Mouse (Mus musculus) ES-E14 (cell line): ENCODE results near the gene Sdccag8. TPM values are rescaled to one million over a fixed set of nuclear protein-coding genes. Genes with fewer than 3 reads are reported as not detected.

Experiments
- DNase-seq: peaks from one replicate; pipeline ENCODE4 v3.0.0-alpha.2; 2013; ENCODE audit warnings: low read depth, low spot score
- H3K27ac ChIP-seq: 2 replicates; pipeline ENCODE4 v1.5.1; 2012; ENCODE audit warnings: low read depth, mild to moderate bottlenecking, low read length, moderate library complexity, mixed read lengths; ENCODE audit not compliant: poor library complexity, insufficient read depth, severe bottlenecking
- H3K36me3 ChIP-seq: 2 replicates; pipeline ENCODE4 v1.6.1; 2012; ENCODE audit warnings: mild to moderate bottlenecking, low read length, moderate library complexity, mixed read lengths; ENCODE audit not compliant: control insufficient read depth, poor library complexity, insufficient read depth, severe bottlenecking
- H3K4me1 ChIP-seq, 2 experiments: fragments of 150-350 bp in 1 of 2; sonication (generic) in 1 of 2; 2 replicates each; pipeline ENCODE4 v1.6.1; 2012; ENCODE audit warnings: low read length in 2 of 2, mild to moderate bottlenecking in 1 of 2, mixed read lengths in 1 of 2; ENCODE audit not compliant: control insufficient read depth in 2 of 2, insufficient read depth in 2 of 2, poor library complexity in 1 of 2
- H3K4me3 ChIP-seq, 2 experiments: fragments of 150-350 bp in 1 of 2; sonication (generic) in 1 of 2; 2 replicates each; pipeline ENCODE4 v1.5.1; 2012; ENCODE audit warnings: low read length in 2 of 2, low read depth in 1 of 2, mild to moderate bottlenecking in 1 of 2, mixed read lengths in 1 of 2; ENCODE audit not compliant: insufficient read depth in 1 of 2, poor library complexity in 1 of 2, severe bottlenecking in 1 of 2
- H3K9ac ChIP-seq: 2 replicates; pipeline ENCODE4 v1.6.1; 2012; ENCODE audit warnings: low read depth, mild to moderate bottlenecking, low read length, mixed read lengths; ENCODE audit not compliant: poor library complexity, insufficient read depth, severe bottlenecking
- H3K9me3 ChIP-seq: fragments of 150-350 bp; sonication (generic); 2 replicates; pipeline ENCODE4 v1.6.1; 2012; ENCODE audit warnings: low read depth, mild to moderate bottlenecking, low read length; ENCODE audit not compliant: control insufficient read depth, insufficient read depth
- CHD2 ChIP-seq: IDR thresholded peaks from 2 replicates; pipeline ENCODE4 v1.6.1; 2014; ENCODE audit warnings: mild to moderate bottlenecking, low read depth, low read length, inconsistent platforms
- HCFC1 ChIP-seq: IDR thresholded peaks from 2 replicates; pipeline ENCODE4 v1.6.1; 2012; ENCODE audit warnings: low read length, inconsistent platforms, borderline replicate concordance; ENCODE audit not compliant: insufficient read depth
- MAFK ChIP-seq: IDR thresholded peaks from 2 replicates; pipeline ENCODE4 v1.6.1; 2014; ENCODE audit warnings: mild to moderate bottlenecking, low read depth, low read length, inconsistent platforms; ENCODE audit not compliant: insufficient read depth
- ZC3H11A ChIP-seq: IDR thresholded peaks from 2 replicates; pipeline ENCODE4 v1.6.1; 2012; ENCODE audit warnings: low read depth, mild to moderate bottlenecking, inconsistent platforms, low read length, borderline replicate concordance
- ZNF384 ChIP-seq: IDR thresholded peaks from 2 replicates; pipeline ENCODE4 v1.6.1; 2012; ENCODE audit warnings: low read depth, low read length, inconsistent platforms
- in situ Hi-C, 2 experiments: fragments of 600-800 bp; cut with MboI; formaldehyde crosslinking; loops; one replicate each; pipeline ENCODE4 v1.15.1; 2025; ENCODE audit warnings: low sequenced_read_pairs in 2 of 2, inconsistent platforms in 1 of 2; ENCODE audit not compliant: unreplicated experiment in 2 of 2
- total RNA-seq: library from RNA; depleted of rRNA; stranded (reverse); fragments of 300-350 nt; gene quantifications from 2 replicates; pipeline ENCODE4 v1.2.3, GENCODE M21; 2012

Sdccag8 gene
- total RNA-seq, 1 experiment = 5.0 TPM

GRCm38 (mm10) chr1:176826186-176826585 is 11.7 kb downstream of the Sdccag8 start:
- no peak for TF ChIP-seq MAFK
- no peak for TF ChIP-seq HCFC1
- no peak for TF ChIP-seq ZNF384
- TF ChIP-seq CHD2 = no peak
- no peak for TF ChIP-seq ZC3H11A
- in situ Hi-C loops = no loop called here
- no peak overlapping the region for H3K27ac ChIP-seq
- H3K4me1 ChIP-seq = no peaks in the 10 kb centered on the region
- H3K4me3 ChIP-seq = no peak overlapping the region
- no peak overlapping the region for H3K9ac ChIP-seq
- DNase-seq = no peak
- no peaks in the 10 kb centered on the region for H3K9me3 ChIP-seq
- no peaks in the 10 kb centered on the region for H3K36me3 ChIP-seq

- no peak for DNase-seq
- no peak overlapping the region for H3K9ac ChIP-seq
- no peak overlapping the region for H3K27ac ChIP-seq
- in situ Hi-C loops = no loop called here
- H3K4me1 ChIP-seq = no peaks in the 10 kb centered on the region
- H3K9me3 ChIP-seq = no peaks in the 10 kb centered on the region
- H3K36me3 ChIP-seq = no peaks in the 10 kb centered on the region
- no peak overlapping the region for H3K4me3 ChIP-seq
- TF ChIP-seq CHD2 (no peak), ZC3H11A (no peak), MAFK (no peak), HCFC1 (no peak), ZNF384 (no peak)
Observed at GRCm38 (mm10) chr1:176826931-176827330, 12.5 kb downstream of the Sdccag8 start.

GRCm38 (mm10) chr1:176827365-176827764 is 12.9 kb downstream of the Sdccag8 start:
- H3K27ac ChIP-seq = no peak overlapping the region
- no peak for DNase-seq
- TF ChIP-seq CHD2 (no peak), MAFK (no peak), ZC3H11A (no peak), HCFC1 (no peak), ZNF384 (no peak)
- no peaks in the 10 kb centered on the region for H3K36me3 ChIP-seq
- no peak overlapping the region for H3K4me3 ChIP-seq
- no peaks in the 10 kb centered on the region for H3K9me3 ChIP-seq
- no peak overlapping the region for H3K9ac ChIP-seq
- in situ Hi-C loops = no loop called here
- no peaks in the 10 kb centered on the region for H3K4me1 ChIP-seq

DNA sequence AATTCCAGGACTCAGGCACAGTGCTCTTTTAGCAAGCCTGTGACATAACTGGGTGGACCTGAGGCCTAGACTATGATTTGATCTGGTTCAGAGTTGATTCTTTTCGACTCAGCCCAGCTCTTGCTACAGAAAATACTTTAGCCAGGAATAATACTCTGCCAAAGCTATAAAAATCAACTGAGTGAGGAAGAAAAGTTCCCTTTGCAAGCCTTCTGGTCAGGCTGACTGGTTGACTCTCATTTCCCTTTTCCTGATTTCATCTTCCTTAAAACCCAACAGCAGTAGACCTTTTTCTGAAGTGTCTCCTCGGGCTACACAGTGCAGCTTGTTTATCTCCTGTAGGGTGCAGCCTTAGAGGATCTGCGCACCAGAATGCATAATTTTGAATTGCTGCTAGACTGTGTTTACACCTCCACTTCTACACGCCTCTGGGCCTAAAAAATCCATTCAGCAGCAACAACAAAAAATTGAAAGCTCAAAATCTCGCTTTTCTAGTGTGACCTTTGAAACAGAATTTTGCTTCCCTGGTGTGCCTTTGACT is 13.6 kb downstream of the Sdccag8 start:
- no peak for DNase-seq
- in situ Hi-C loops = no loop called here

GRCm38 (mm10) chr1:176828666-176829065 is 14.2 kb downstream of the Sdccag8 start:
- Histone ChIP-seq H3K9ac (no peak overlapping the region), H3K9me3 (no peaks in the 10 kb centered on the region), H3K27ac (no peak overlapping the region), H3K36me3 (no peaks in the 10 kb centered on the region), H3K4me1 (no peaks in the 10 kb centered on the region), H3K4me3 (no peak overlapping the region)
- DNase-seq = no peak
- TF ChIP-seq MAFK (no peak), CHD2 (no peak), ZC3H11A (no peak), ZNF384 (no peak), HCFC1 (no peak)
- in situ Hi-C loops = no loop called here

More for the DNA sequence above, 13.6 kb downstream of the Sdccag8 start:
- Histone ChIP-seq H3K9ac (no peak overlapping the region), H3K27ac (no peak overlapping the region), H3K36me3 (no peaks in the 10 kb centered on the region), H3K4me1 (no peaks in the 10 kb centered on the region), H3K9me3 (no peaks in the 10 kb centered on the region), H3K4me3 (no peak overlapping the region)
- TF ChIP-seq CHD2 (no peak), MAFK (no peak), ZNF384 (no peak), ZC3H11A (no peak), HCFC1 (no peak)
